Mouse (Mus musculus) embryonic fibroblast, embryonic 13.5 days (primary cell): ENCODE data around the gene Kcnk13. TPM values are rescaled to one million over a fixed set of nuclear protein-coding genes. Genes with fewer than 3 reads are reported as not detected.

Source experiments
- H3K27ac ChIP-seq: 2 replicates; pipeline ENCODE4 v1.5.1; 2012; ENCODE audit warnings: low read length, control low read depth, inconsistent platforms; ENCODE audit not compliant: insufficient read depth
- H3K4me1 ChIP-seq: 2 replicates; pipeline ENCODE4 v1.6.1; 2011; ENCODE audit warnings: low read length; ENCODE audit not compliant: control insufficient read depth, insufficient read depth
- H3K4me3 ChIP-seq: 2 replicates; pipeline ENCODE4 v1.5.1; 2011; ENCODE audit warnings: mild to moderate bottlenecking, control low read depth, low read length; ENCODE audit not compliant: insufficient read depth
- CTCF ChIP-seq: IDR thresholded peaks from 2 replicates; pipeline ENCODE4 v1.5.1; 2011; ENCODE audit warnings: mild to moderate bottlenecking, control low read depth, low read length, moderate library complexity, borderline replicate concordance; ENCODE audit not compliant: insufficient read depth
- POLR2A ChIP-seq: IDR thresholded peaks from 2 replicates; pipeline ENCODE4 v1.6.1; 2011; ENCODE audit warnings: low read depth, mild to moderate bottlenecking, control low read depth, low read length, moderate library complexity
- polyA plus RNA-seq: library from polyadenylated mRNA; stranded (reverse); fragments of >200 nt; gene quantifications from 2 replicates; pipeline ENCODE4 v1.2.4, GENCODE M21; 2011; ENCODE audit warnings: low read depth; ENCODE audit not compliant: missing spikeins, insufficient read length

The Kcnk13 gene
- polyA plus RNA-seq, 1 experiment, result not detected

GRCm38 (mm10) chr12:100006681-100007080 lies 42.4 kb downstream of the Kcnk13 start:
- Histone ChIP-seq H3K4me1 (no peaks in the 10 kb centered on the region), H3K4me3 (no peak overlapping the region), H3K27ac (no peak overlapping the region)
- TF ChIP-seq POLR2A (no peak), CTCF (no peak)

DNA sequence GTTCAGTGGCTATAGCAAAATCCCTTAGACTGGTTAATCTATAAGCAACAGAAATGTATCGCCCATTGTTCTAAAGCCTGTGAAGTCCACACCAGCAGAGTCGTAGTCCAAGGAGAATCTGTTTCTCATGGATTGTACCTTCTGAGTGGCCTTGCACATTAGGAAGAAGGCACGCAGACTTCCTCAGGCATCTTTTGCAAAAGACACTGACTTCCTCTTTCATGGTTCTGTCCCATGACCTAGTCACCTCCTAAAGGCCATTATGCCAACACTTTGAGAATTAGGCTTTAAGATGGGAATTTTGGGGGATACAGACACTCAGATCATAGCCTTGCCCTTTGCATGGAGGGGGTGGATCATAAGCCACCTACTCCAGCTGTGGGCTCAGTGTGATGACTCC lies 48.5 kb downstream of the Kcnk13 start:
- no peak overlapping the region for H3K4me3 ChIP-seq
- TF ChIP-seq POLR2A, result no peak
- TF ChIP-seq CTCF, result no peak
- no peak overlapping the region for H3K27ac ChIP-seq
- no peaks in the 10 kb centered on the region for H3K4me1 ChIP-seq

DNA sequence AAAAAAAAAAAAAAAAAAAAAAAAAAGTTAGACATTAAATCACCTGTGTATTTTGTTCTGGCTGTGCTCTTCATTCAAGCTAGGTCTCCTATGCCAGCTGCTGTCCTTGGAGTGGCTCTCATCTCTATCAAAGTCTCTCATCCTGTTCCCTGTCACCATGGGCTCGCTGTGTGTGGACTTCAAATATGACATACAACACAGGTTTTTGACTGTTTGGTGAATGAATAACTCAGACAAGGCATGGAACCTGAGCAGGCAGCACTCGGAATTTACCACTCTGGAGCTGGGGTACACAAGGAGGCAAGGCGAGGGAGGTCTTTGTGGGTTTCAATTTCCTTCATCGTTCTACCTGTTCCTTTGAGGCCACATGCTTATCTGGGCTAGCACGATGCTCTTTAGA lies 50.8 kb downstream of the Kcnk13 start:
- Histone ChIP-seq H3K4me1 (no peaks in the 10 kb centered on the region), H3K4me3 (no peak overlapping the region), H3K27ac (no peak overlapping the region)
- TF ChIP-seq POLR2A (no peak), CTCF (no peak)

DNA sequence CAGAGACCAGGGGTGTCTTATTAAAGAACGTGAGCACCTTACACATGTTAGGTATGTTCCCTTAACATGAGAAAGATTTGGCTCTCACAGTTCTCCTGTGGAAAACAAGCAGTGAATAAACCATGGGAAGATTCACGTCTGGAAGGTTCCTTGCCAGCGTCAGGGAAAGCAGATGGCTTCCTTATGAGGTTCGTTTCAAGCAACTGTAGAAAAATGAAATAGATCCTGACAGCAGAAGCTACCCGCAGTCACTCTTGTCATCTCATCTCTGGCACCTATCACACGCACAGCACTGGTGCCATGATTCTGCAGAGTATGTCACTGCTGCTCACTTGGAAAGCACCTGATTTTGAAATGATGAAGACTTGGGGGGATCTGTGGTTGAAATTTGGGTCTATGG lies 53.4 kb downstream of the Kcnk13 start:
- Histone ChIP-seq H3K4me3 (no peak overlapping the region), H3K4me1 (no peaks in the 10 kb centered on the region), H3K27ac (no peak overlapping the region)
- TF ChIP-seq CTCF (no peak), POLR2A (no peak)

- Histone ChIP-seq H3K4me1 (no peaks in the 10 kb centered on the region), H3K27ac (no peak overlapping the region), H3K4me3 (no peak overlapping the region)
- TF ChIP-seq POLR2A, result no peak
- TF ChIP-seq CTCF, result no peak
Observed at GRCm38 (mm10) chr12:100022490-100022889, 58.2 kb downstream of the Kcnk13 start.

GRCm38 (mm10) chr12:100023821-100024365 lies 59.6 kb downstream of the Kcnk13 start:
- H3K4me3 ChIP-seq, result no peak overlapping the region
- H3K4me1 ChIP-seq, result no peaks in the 10 kb centered on the region
- no peak overlapping the region for H3K27ac ChIP-seq
- TF ChIP-seq POLR2A (no peak), CTCF (no peak)

DNA sequence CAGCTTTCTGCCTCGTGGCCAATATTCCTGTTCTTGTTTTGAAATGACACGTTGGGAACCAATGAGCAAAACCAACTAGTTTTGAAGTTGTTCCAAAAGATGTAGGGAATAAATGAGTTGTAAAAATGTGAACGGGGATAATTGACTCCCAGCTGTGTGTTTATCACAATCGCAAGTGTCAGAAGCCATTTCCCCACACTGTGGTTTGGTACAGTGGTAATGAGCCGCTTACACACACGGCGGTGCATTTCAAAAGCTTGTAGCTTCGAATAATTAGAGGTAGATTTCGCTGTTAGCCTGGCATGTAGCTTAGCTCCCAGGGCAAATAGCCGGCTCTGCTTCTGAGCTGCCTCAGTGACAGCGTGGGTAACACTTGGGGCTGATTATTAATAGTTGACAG lies 61.4 kb downstream of the Kcnk13 start:
- no peak for TF ChIP-seq POLR2A
- TF ChIP-seq CTCF, result no peak
- no peaks in the 10 kb centered on the region for H3K4me1 ChIP-seq
- H3K27ac ChIP-seq, result no peak overlapping the region
- H3K4me3 ChIP-seq, result no peak overlapping the region

GRCm38 (mm10) chr12:100026715-100027245 lies 62.5 kb downstream of the Kcnk13 start:
- no peak overlapping the region for H3K27ac ChIP-seq
- TF ChIP-seq CTCF (no peak), POLR2A (no peak)
- no peak overlapping the region for H3K4me3 ChIP-seq
- H3K4me1 ChIP-seq, result no peaks in the 10 kb centered on the region

DNA sequence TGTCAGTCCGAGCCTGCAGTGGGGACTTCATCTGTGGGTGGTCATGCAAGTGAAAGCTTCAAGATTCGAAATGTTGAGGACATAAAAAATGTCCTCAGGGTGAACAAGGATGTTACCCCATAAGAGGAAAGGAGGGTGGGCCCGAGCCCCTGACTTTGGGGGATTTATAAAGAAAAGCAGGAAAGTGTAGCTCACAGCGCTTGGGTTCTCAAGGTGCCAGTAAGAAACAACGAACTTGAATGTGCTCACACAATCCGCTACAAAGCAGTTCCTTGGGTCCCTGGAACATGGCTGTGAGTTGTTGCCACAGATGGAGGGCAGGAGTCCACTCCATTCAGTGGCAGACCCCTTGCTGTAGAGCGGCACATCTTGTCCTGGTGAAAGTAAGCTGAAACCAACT lies 63.0 kb downstream of the Kcnk13 start:
- no peaks in the 10 kb centered on the region for H3K4me1 ChIP-seq
- TF ChIP-seq CTCF, result no peak
- no peak for TF ChIP-seq POLR2A
- H3K27ac ChIP-seq, result no peak overlapping the region
- no peak overlapping the region for H3K4me3 ChIP-seq

DNA sequence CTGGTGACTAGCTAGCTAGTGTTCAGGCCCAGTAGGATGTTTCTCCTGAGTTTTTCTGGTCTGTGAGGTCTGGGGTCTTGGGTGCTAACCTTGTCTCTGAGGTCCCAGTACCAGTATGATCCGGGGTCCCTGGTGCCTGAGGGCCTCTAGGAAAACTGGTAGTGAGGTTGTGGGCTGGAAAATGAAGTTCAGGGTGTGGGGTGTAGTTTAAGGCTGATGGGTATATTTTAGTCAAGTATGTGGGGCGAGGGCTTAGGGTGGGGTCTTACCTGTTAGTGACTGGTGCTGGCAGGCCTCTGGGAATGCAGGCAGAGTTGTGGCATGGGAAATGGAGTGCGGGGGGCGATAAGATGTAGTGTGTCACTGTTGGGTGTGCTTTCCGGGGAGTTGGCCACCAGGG lies 67.4 kb downstream of the Kcnk13 start:
- Histone ChIP-seq H3K4me1 (no peaks in the 10 kb centered on the region), H3K27ac (no peak overlapping the region), H3K4me3 (no peak overlapping the region)
- TF ChIP-seq CTCF, result no peak
- no peak for TF ChIP-seq POLR2A

- TF ChIP-seq CTCF, result no peak
- Histone ChIP-seq H3K4me1 (no peaks in the 10 kb centered on the region), H3K27ac (no peak overlapping the region), H3K4me3 (no peak overlapping the region)
Observed at GRCm38 (mm10) chr12:100032521-100032920, 68.2 kb downstream of the Kcnk13 start.
